Mouse (Mus musculus) embryonic facial prominence, embryonic 11.5 days (tissue): ENCODE results near the gene Alkbh7. TPM values are rescaled to one million over a fixed set of nuclear protein-coding genes. Genes with fewer than 3 reads are reported as not detected.

Experiments
- ATAC-seq: fragments of 200-750 bp; cut with Nextera tagmentation; replicated peaks from 2 replicates; pipeline ENCODE4 v1.8.0; 2017; ENCODE audit warnings: low read depth; ENCODE audit not compliant: insufficient number of reproducible peaks, low FRiP score, low TSS enrichment
- DNase-seq: peaks from one replicate; pipeline ENCODE4 v3.0.0-alpha.2; 2015; ENCODE audit warnings: low spot score
- H3K27ac ChIP-seq: fragments of 300-500 bp; sonication (generic); replicated peaks from 2 replicates; pipeline ENCODE4 v1.5.1; 2014; ENCODE audit warnings: mild to moderate bottlenecking, low read depth, low read length, control low read depth
- H3K27me3 ChIP-seq: fragments of 300-500 bp; sonication (generic); 2 replicates; pipeline ENCODE4 v1.6.1; 2014; ENCODE audit warnings: mild to moderate bottlenecking, low read length, moderate library complexity, mixed read lengths; ENCODE audit not compliant: control insufficient read depth, insufficient read depth
- H3K36me3 ChIP-seq: fragments of 300-500 bp; sonication (generic); replicated peaks from 2 replicates; pipeline ENCODE4 v1.6.1; 2014; ENCODE audit warnings: low read depth, mild to moderate bottlenecking, low read length, moderate library complexity, mixed read lengths; ENCODE audit not compliant: control insufficient read depth, insufficient read depth
- H3K4me1 ChIP-seq: fragments of 300-500 bp; sonication (generic); 2 replicates; pipeline ENCODE4 v1.6.1; 2014; ENCODE audit warnings: low read length, mixed read lengths; ENCODE audit not compliant: control insufficient read depth, insufficient read depth
- H3K4me2 ChIP-seq: fragments of 300-500 bp; sonication (generic); 2 replicates; pipeline ENCODE4 v1.6.1; 2014; ENCODE audit warnings: low read depth, mild to moderate bottlenecking, control low read depth, low read length, moderate library complexity
- H3K4me3 ChIP-seq: fragments of 300-500 bp; sonication (generic); 2 replicates; pipeline ENCODE4 v1.5.1; 2014; ENCODE audit warnings: low read depth, low read length, control low read depth
- H3K9ac ChIP-seq: fragments of 300-500 bp; sonication (generic); replicated peaks from 2 replicates; pipeline ENCODE4 v1.6.1; 2014; ENCODE audit warnings: mild to moderate bottlenecking, control low read depth, low read length
- H3K9me3 ChIP-seq: fragments of 300-500 bp; sonication (generic); replicated peaks from 2 replicates; pipeline ENCODE4 v1.6.1; 2016; ENCODE audit warnings: mild to moderate bottlenecking, low read length, inconsistent platforms, mixed read lengths; ENCODE audit not compliant: control insufficient read depth
- WGBS: fragments of 180-500 bp; shearing (Covaris S2); extraction: QIAGEN DNeasy Blood & Tissue Kit; methylation state at CpG from one replicate; pipeline ENCODE4 v1.1.7; 2014; 5-methylcytosine and 5-hydroxymethylcytosine counted together
- polyA plus RNA-seq: library from polyadenylated mRNA; unstranded; fragments of >200 nt; fragmentation: Nextera tagmentation; extraction: Ambion mirVana; gene quantifications from 2 replicates; pipeline ENCODE4 v1.2.1, GENCODE M21; 2014

The Alkbh7 gene
- polyA plus RNA-seq: 39.5 and 40.2 TPM in 2 replicates

GRCm38 (mm10) chr17:56997029-56997667 is at the start of gene Alkbh7:
Alkbh7 (plus strand) TSS chr17:56997339.
- Histone ChIP-seq H3K9me3 (no peaks in the 10 kb centered on the region), H3K36me3 (peaks cover 6% of the 10 kb centered on the region), H3K4me2 (peak within 1 kb of the TSS; percentile 67), H3K9ac (peak within 1 kb of the TSS; percentile 52), H3K27me3 (no peaks in the 10 kb centered on the region), H3K4me3 (peak within 1 kb of the TSS; percentile 68), H3K27ac (no peak within 1 kb of the TSS), H3K4me1 (no peaks in the 10 kb centered on the region)
- DNase-seq: peak; percentile 97
- peak; percentile 98 for ATAC-seq
- WGBS: under 1% methylated on average over 38 of the region's 38 CpGs

GRCm38 (mm10) chr17:56950915-56951314 is 46.2 kb upstream of the Alkbh7 start:
- Histone ChIP-seq H3K9ac (no peak overlapping the region), H3K36me3 (no peaks in the 10 kb centered on the region), H3K4me2 (no peak overlapping the region), H3K27me3 (no peaks in the 10 kb centered on the region), H3K9me3 (no peaks in the 10 kb centered on the region), H3K4me3 (no peak overlapping the region), H3K27ac (no peak overlapping the region), H3K4me1 (no peaks in the 10 kb centered on the region)
- ATAC-seq: no peak
- WGBS: 18% methylated on average over 3 of the region's 3 CpGs
- peak; percentile 63 for DNase-seq

GRCm38 (mm10) chr17:56952639-56953038 is 44.5 kb upstream of the Alkbh7 start:
- 92% methylated on average over 1 of the region's 1 CpGs for WGBS
- Histone ChIP-seq H3K4me2 (no peak overlapping the region), H3K27me3 (no peaks in the 10 kb centered on the region), H3K9me3 (no peaks in the 10 kb centered on the region), H3K9ac (no peak overlapping the region), H3K4me1 (no peaks in the 10 kb centered on the region), H3K4me3 (no peak overlapping the region), H3K27ac (no peak overlapping the region), H3K36me3 (no peaks in the 10 kb centered on the region)
- no peak for DNase-seq
- ATAC-seq: no peak

GRCm38 (mm10) chr17:56954871-56955270 is 42.3 kb upstream of the Alkbh7 start:
- no peak overlapping the region for H3K27ac ChIP-seq
- no peaks in the 10 kb centered on the region for H3K27me3 ChIP-seq
- H3K4me3 ChIP-seq: no peak overlapping the region
- ATAC-seq (no peak), DNase-seq (no peak)
- H3K4me1 ChIP-seq: no peaks in the 10 kb centered on the region
- H3K36me3 ChIP-seq: no peaks in the 10 kb centered on the region
- WGBS: 83% methylated on average over 7 of the region's 7 CpGs
- no peak overlapping the region for H3K9ac ChIP-seq
- no peak overlapping the region for H3K4me2 ChIP-seq
- H3K9me3 ChIP-seq: no peaks in the 10 kb centered on the region

- H3K27me3 ChIP-seq: no peaks in the 10 kb centered on the region
- WGBS: 33% methylated on average over 11 of the region's 11 CpGs
- no peaks in the 10 kb centered on the region for H3K36me3 ChIP-seq
- DNase-seq: no peak
- H3K4me3 ChIP-seq: no peak overlapping the region
- no peak for ATAC-seq
- no peak overlapping the region for H3K9ac ChIP-seq
- no peaks in the 10 kb centered on the region for H3K4me1 ChIP-seq
- H3K4me2 ChIP-seq: no peak overlapping the region
- H3K9me3 ChIP-seq: no peaks in the 10 kb centered on the region
- no peak overlapping the region for H3K27ac ChIP-seq
These were observed 39.2 kb upstream of the Alkbh7 start for GRCm38 (mm10) chr17:56957763-56958429.

GRCm38 (mm10) chr17:56958667-56959066 is 38.5 kb upstream of the Alkbh7 start:
- 72% methylated on average over 4 of the region's 4 CpGs for WGBS
- no peaks in the 10 kb centered on the region for H3K27me3 ChIP-seq
- H3K27ac ChIP-seq: no peak overlapping the region
- H3K9me3 ChIP-seq: no peaks in the 10 kb centered on the region
- H3K4me1 ChIP-seq: no peaks in the 10 kb centered on the region
- ATAC-seq (no peak), DNase-seq (no peak)
- no peak overlapping the region for H3K4me2 ChIP-seq
- H3K4me3 ChIP-seq: no peak overlapping the region
- H3K9ac ChIP-seq: no peak overlapping the region
- no peaks in the 10 kb centered on the region for H3K36me3 ChIP-seq

GRCm38 (mm10) chr17:56961880-56962279 is 35.3 kb upstream of the Alkbh7 start:
- Histone ChIP-seq H3K36me3 (no peaks in the 10 kb centered on the region), H3K4me3 (no peak overlapping the region), H3K4me1 (no peaks in the 10 kb centered on the region), H3K4me2 (no peak overlapping the region), H3K9me3 (no peaks in the 10 kb centered on the region), H3K9ac (no peak overlapping the region), H3K27ac (no peak overlapping the region), H3K27me3 (no peaks in the 10 kb centered on the region)
- 88% methylated on average over 4 of the region's 4 CpGs for WGBS
- no peak for ATAC-seq
- no peak for DNase-seq

GRCm38 (mm10) chr17:56962642-56963405 is 34.3 kb upstream of the Alkbh7 start:
- 80% methylated on average over 5 of the region's 5 CpGs for WGBS

More at GRCm38 (mm10) chr17:56962642-56963405, 34.3 kb upstream of the Alkbh7 start:
- Histone ChIP-seq H3K9me3 (no peaks in the 10 kb centered on the region), H3K4me1 (no peaks in the 10 kb centered on the region), H3K27me3 (no peaks in the 10 kb centered on the region), H3K27ac (no peak overlapping the region), H3K4me3 (no peak overlapping the region), H3K9ac (no peak overlapping the region), H3K4me2 (no peak overlapping the region), H3K36me3 (no peaks in the 10 kb centered on the region)
- ATAC-seq: no peak
- no peak for DNase-seq
